Mouse (Mus musculus) brain, embryonic 14.5 days (tissue): ENCODE measurements around the gene Mast2.

Source experiments
- CTCF ChIP-seq: fragments of 200-500 bp; IDR thresholded peaks from 2 replicates; pipeline ENCODE4 v1.5.1; 2012; ENCODE audit warnings: inconsistent platforms, mild to moderate bottlenecking, moderate library complexity, borderline replicate concordance; ENCODE audit not compliant: insufficient read depth, insufficient read length; ENCODE audit errors: extremely low read depth
- POLR2A ChIP-seq: fragments of 200-500 bp; IDR thresholded peaks from 2 replicates; pipeline ENCODE4 v1.6.1; 2012; ENCODE audit warnings: mild to moderate bottlenecking, inconsistent platforms, borderline replicate concordance; ENCODE audit not compliant: poor library complexity, insufficient read depth, insufficient read length, severe bottlenecking; ENCODE audit errors: extremely low read depth

DNA sequence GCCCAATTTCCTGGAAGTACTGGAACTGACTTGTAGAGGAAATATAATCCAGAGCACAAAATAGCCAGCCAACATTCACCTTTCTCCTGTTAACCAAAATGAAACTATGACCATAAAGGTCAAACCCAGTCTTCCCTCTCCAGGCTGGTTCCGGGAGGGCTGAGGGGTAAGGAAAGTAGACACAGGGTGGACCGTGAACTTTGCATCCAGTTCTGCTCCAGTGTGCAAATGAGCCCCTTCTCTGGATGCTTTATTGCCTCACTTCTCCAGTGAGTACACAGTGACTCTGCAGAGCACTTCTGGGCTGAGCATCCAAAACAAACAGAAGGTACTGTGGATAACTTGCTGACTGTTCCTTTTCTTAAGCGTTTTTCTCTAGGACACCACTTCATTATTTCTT is 36.0 kb upstream of the Mast2 start:
- no peak for TF ChIP-seq POLR2A
- TF ChIP-seq CTCF: no peak
